Mouse (Mus musculus): ENCODE measurements around the gene Zfp282. TPM values are rescaled to one million over a fixed set of nuclear protein-coding genes. Genes with fewer than 3 reads are reported as not detected.
A peak's percentile ranks its signal among the peaks of the same experiment; 100 is the strongest.
"Not testable (repeated sequence)": the region's sequence is repeated elsewhere in the genome, so short reads cannot be mapped to it uniquely, and the experiment has no call there.

The Zfp282 gene
- total RNA-seq (2021), result 10 to 100 TPM; 10.1 to 10.4 TPM

DNA sequence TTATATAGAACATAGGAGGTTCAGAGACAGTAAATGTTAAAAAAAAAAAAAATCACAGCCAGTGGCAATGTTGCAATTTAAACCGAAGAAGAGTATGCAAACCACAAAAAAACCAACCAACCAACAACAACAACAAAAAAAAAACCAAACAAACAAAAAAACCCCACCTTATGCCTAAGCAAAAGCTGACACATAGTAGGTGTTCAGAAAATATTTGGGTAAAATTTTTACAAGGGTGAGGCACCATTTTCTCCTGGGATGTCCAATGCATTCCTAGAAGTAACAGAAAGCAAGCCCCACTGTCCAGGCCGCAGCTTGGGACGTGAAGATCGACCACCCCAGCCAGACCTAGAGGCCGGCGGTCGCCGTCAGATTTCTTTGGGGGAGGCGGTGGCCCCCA, at the start of gene Zfp282:
Gene Zfp282, plus strand, starts transcription at position 147 of the 400 bp plus-strand sequence.
- no peak for DNase-seq

- no peak for DNase-seq
Observed at GRCm38 (mm10) chr6:47827462-47827861, 49.5 kb upstream of the Zfp282 start.

GRCm38 (mm10) chr6:47828950-47829349, 48.1 kb upstream of the Zfp282 start:
- no peak for DNase-seq

- peak; percentile 96 for DNase-seq
Observed at GRCm38 (mm10) chr6:47830104-47831078, 46.6 kb upstream of the Zfp282 start, which contains the start of gene Zfp786. TSS of gene Zfp786 (minus strand) at chr6:47830867.

DNA sequence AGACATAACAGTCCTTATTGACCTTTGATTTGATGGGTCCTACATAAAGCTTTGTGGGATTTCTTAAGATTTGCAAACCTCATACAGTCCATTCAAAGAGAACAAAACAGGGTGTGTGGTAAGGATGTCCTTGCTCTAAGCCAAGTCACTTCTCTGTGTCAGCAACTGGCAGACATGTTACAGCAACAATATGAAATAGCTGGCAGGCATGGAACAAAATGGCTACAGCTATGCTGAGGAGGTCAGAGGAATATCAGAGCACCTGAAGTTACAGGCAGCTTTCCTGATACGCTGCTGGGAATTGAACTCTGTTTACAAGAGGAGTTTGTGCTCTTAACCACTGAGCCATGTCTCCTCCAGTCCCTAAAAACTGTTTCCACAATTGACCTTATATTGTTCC, 44.8 kb upstream of the Zfp282 start:
- no peak for DNase-seq

GRCm38 (mm10) chr6:47835482-47835983, 41.5 kb upstream of the Zfp282 start, which contains the start of gene Zfp398:
TSS of gene Zfp398 (plus strand) at chr6:47835661.
- peak; percentile 98 for DNase-seq

DNA sequence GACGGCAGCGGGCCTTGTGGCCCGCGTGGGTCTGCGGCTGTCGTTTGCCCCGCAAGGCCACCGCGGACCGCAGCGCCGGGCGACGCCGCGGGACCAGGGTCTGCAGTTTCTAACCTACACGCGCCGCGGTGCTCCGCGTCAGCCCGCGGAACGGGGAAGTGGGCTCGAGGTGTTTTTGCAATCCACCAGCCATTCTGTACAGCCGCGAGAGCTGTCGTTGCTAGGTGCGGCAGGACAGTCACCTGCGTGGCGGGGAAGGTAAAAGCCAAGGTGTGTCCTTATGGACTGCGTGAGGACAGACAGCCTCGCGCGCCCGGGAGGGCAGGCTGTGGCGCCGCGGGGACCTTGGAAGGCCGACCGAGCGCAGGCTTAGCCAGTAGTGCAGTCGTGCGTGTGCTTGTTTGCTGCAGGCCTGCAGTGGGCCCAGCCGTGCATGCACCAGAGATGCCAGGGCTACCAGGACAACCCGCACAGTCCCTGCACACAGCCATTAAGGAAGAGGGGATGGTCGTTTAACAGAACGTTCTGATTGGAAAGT, 41.0 kb upstream of the Zfp282 start:
- peak; percentile 51 for DNase-seq

GRCm38 (mm10) chr6:47837630-47838029, 39.4 kb upstream of the Zfp282 start:
- no peak for DNase-seq

DNA sequence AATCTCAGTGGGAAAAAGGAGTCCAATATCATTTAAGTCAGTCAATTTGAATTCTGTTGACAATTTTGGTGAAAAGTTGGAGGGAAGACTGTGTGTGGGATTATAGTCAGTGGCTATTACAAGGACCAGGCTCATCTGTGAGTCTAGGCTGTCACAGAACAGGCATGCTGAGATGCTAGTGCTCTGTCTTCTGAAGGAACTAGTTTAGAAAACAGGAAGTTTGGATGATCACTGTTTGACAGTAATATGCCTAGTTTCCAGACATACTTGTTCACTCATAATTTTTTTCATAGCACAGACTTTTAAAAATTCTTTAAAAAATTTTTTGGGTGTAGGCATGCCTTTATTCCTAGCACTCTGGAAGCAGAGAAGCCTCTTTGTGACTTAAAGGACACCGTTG, 35.9 kb upstream of the Zfp282 start:
- no peak for DNase-seq

GRCm38 (mm10) chr6:47841831-47842230, 35.2 kb upstream of the Zfp282 start:
- no peak for DNase-seq

GRCm38 (mm10) chr6:47842337-47842736, 34.7 kb upstream of the Zfp282 start:
- no peak for DNase-seq

GRCm38 (mm10) chr6:47845779-47846178, 31.2 kb upstream of the Zfp282 start:
- DNase-seq, result no peak

- no peak for DNase-seq
Observed at GRCm38 (mm10) chr6:47857241-47857640, 19.8 kb upstream of the Zfp282 start.

DNA sequence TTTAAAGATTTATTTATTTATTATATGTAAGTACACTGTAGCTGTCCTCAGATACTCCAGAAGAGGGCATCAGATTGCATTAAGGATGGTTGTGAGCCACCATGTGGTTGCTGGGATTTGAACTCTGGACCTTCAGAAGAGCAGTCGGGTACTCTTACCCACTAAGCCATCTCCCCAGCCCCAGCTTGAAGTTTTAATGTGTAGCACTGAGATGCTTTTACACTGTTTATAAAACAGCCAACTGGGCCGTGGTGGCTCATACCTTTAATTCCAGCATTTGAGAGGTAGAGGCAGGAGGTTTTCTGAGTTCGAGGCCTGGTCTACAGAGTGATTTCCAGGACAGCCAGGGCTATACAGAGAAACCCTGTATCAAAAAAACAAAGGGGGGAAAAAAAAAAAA, 19.3 kb upstream of the Zfp282 start:
- DNase-seq, result not testable (repeated sequence)

- DNase-seq, result no peak
Observed at GRCm38 (mm10) chr6:47872266-47872665, 4.7 kb upstream of the Zfp282 start.

GRCm38 (mm10) chr6:47877461-47878132, 593 bp downstream of the Zfp282 start:
- peak; percentile 93 for DNase-seq

DNA sequence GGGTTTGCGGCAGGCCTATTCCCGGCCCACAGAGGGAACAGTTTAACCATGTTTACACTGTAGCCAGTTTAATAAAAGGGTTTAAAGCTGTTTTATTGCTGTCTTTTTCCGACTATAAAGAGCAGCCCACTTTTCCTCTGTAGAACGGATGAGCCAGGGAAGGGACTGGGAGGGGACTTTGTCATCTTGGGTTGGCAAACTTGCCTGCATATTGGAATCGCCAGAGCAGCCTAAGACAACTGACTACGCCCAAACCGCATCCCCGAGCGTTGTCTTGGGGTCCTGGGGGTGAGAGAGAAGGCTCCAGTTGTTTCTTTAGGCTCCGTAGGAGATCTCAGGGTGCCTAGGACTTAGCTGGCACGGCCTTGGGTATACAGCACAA, 1.1 kb downstream of the Zfp282 start:
- no peak for DNase-seq

- no peak for DNase-seq
Observed at GRCm38 (mm10) chr6:47878593-47878992, 1.6 kb downstream of the Zfp282 start.

GRCm38 (mm10) chr6:47879049-47879716, 2.2 kb downstream of the Zfp282 start:
- DNase-seq, result no peak

GRCm38 (mm10) chr6:47880166-47880565, 3.2 kb downstream of the Zfp282 start:
- DNase-seq, result no peak

DNA sequence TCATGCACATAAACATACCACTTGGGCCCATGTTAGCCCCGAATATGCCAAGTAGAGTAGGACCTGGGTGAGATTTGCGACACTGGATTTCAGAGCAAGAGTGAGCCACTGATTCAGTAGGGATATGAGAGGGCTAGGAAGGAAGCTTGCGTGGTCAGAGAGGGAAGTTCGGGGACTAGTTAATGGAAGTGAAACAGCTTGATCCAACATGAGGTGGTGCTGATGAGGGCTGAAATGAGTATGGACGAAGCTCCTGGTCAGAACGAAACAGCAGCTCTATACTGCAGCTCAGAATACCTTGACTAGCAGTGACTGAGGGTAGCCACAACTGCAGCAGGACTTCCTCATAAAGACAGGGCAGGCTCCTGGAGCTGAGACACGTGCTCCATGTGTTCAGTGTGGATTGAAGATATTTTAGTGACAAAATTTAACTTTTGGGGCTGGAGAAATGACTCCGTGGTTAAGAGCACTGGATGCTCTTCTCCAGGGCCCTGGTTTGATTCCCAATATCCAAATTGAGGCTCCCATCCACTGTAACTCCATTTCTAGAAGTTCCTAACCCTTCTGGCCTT, 11.9 kb downstream of the Zfp282 start:
- DNase-seq, result no peak

DNA sequence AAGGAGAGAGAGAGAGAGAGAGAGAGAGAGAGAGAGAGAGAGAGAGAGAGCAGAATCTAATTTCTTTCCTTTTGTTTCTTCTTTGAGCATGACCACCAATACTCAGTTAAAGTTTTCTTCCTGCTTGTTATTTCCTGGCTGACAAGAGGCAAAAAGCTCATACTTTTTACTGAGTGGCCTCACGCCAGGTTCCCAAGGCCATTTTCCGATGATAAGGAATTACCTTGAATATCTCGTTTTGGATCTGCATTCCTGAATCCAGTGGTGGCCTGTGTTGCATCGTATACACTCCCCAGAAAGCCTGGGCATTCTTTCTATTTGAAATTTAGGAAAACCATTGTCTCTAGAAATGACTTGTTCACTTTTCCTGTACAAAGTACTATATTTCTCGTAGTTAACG, 22.4 kb downstream of the Zfp282 start:
- no peak for DNase-seq
